Mouse (Mus musculus) ZHBTc4 (cell line): ENCODE results near the gene Pfkfb1.

Experiments used
- DNase-seq: peaks from one replicate; pipeline ENCODE4 v3.0.0-alpha.2; 2011; ENCODE audit warnings: low read depth, low spot score

Gene Pfkfb1

GRCm38 (mm10) chrX:150677505-150677904, 89.5 kb downstream of the Pfkfb1 start:
- peak; percentile 57 for DNase-seq
